Mouse (Mus musculus): ENCODE results near the gene Cer1. TPM values are rescaled to one million over a fixed set of nuclear protein-coding genes. Genes with fewer than 3 reads are reported as not detected.

Cer1 gene
- polyA plus RNA-seq, 1 experiment from 2014 or later, result not detected

DNA sequence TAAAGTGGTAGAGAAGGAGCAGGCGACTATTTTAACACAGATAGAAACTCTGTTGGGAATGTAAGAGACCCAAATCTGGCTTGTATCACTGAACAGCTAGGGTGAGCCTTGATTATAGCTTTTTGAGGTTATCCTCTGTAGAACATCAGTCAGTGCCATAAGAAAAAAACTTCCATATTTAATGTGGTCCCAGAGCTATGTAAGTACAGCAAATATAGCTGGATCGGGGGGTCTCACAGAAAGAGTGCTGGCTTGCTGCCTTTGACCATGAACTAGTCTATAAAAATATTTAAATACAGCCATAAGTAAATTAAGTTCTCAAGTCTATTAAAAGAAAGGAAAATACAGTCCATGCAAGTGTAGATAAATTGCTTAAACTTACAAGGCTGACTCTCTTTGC is 4.7 kb downstream of the Cer1 start:
- TF ChIP-seq EP300 (IDR thresholded peaks at IDR 0.05; ENCODE audit: low read depth), result no peak
- TF ChIP-seq CTCF (IDR thresholded peaks at IDR 0.05; ENCODE audit: low read depth), result no peak
- H3K36me3 ChIP-seq (replicated peaks; ENCODE audit: insufficient read depth, low read length), result no peaks in the 10 kb centered on the region
- H3K4me1 ChIP-seq (ENCODE audit: insufficient read depth), result no peaks in the 10 kb centered on the region
- ATAC-seq, result no peak
- H3K9me3 ChIP-seq (ENCODE audit: low read length), result no peaks in the 10 kb centered on the region
- H3K9ac ChIP-seq (replicated peaks), result no peak overlapping the region
- no peaks in the 10 kb centered on the region for H3K27me3 ChIP-seq (ENCODE audit: insufficient read depth, low read length)
- H3K4me2 ChIP-seq (ENCODE audit: low read depth, low read length), result no peak overlapping the region
- no peak for DNase-seq
- 67% methylated on average over 2 of the region's 2 CpGs for WGBS (ENCODE audit: insufficient replicate concordance)
- no peak overlapping the region for H3K27ac ChIP-seq (ENCODE audit: low read depth)
- H3K4me3 ChIP-seq (ENCODE audit: low read depth, low read length), result no peak overlapping the region

DNA sequence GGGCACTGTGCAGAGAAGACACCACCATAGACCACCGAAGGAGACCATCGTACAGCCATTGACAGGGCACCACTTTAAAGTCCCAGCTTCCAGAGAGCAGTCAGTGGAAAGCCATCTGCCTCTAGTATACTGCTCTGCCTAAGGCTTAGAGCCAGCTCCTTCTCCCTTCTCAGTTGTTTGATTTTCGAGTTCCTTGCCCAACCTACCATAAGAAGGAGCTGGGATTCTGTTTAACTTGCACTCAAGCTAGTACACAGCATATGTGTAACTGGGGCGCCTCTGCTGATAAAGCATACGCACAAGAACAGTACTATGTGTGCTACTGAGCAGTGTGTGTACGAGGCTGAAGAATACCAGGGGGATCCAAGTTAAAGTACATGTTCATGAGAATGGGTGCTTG is 5.8 kb downstream of the Cer1 start:
- WGBS (ENCODE audit: insufficient replicate concordance), result 66% methylated on average over 6 of the region's 6 CpGs
- no peak overlapping the region for H3K9ac ChIP-seq (replicated peaks)
- TF ChIP-seq CTCF (IDR thresholded peaks at IDR 0.05; ENCODE audit: low read depth) (no peak), EP300 (IDR thresholded peaks at IDR 0.05; ENCODE audit: low read depth) (no peak)
- H3K4me2 ChIP-seq (ENCODE audit: low read depth, low read length), result no peak overlapping the region
- ATAC-seq (no peak), DNase-seq (no peak)
- H3K36me3 ChIP-seq (replicated peaks; ENCODE audit: insufficient read depth, low read length), result no peaks in the 10 kb centered on the region
- no peaks in the 10 kb centered on the region; the same call in 1 of the 2 replicates for H3K4me1 ChIP-seq (ENCODE audit: insufficient read depth)
- H3K4me3 ChIP-seq (ENCODE audit: low read depth, low read length), result no peak overlapping the region
- no peaks in the 10 kb centered on the region for H3K27me3 ChIP-seq (ENCODE audit: insufficient read depth, low read length)
- no peaks in the 10 kb centered on the region for H3K9me3 ChIP-seq (ENCODE audit: low read length)
- no peak overlapping the region for H3K27ac ChIP-seq (ENCODE audit: low read depth)

DNA sequence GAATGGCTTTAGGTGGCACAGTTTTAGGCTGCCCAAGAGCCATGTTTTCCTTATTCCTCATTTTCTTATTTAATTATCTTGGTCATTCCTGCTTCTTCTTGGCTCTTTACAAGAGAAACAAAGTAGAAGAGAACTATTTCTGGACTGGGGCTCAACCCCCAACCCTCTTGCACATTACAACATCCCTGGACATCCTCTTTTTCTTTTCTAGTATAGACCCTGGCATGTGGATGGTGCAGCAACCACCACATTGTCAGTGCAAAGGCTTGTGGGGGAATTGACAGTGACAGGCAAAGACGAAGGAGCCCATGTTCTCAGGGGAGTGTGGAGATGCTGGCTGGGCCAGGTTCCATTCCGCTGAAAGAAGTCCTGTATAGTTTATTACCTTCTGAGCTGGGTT is 8.3 kb downstream of the Cer1 start:
- Histone ChIP-seq H3K27me3 (ENCODE audit: insufficient read depth, low read length) (no peaks in the 10 kb centered on the region), H3K27ac (ENCODE audit: low read depth) (no peak overlapping the region), H3K4me2 (ENCODE audit: low read depth, low read length) (no peak overlapping the region), H3K4me3 (ENCODE audit: low read depth, low read length) (no peak overlapping the region), H3K9me3 (ENCODE audit: low read length) (no peaks in the 10 kb centered on the region), H3K9ac (replicated peaks) (no peak overlapping the region), H3K36me3 (replicated peaks; ENCODE audit: insufficient read depth, low read length) (no peaks in the 10 kb centered on the region), H3K4me1 (ENCODE audit: insufficient read depth) (no peaks in the 10 kb centered on the region; the same call in none of the 2 replicates)
- DNase-seq, result no peak
- ATAC-seq, result no peak
- no peak for TF ChIP-seq EP300 (IDR thresholded peaks at IDR 0.05; ENCODE audit: low read depth)
- TF ChIP-seq CTCF (IDR thresholded peaks at IDR 0.05; ENCODE audit: low read depth), result no peak
- 54% methylated on average over 2 of the region's 2 CpGs for WGBS (ENCODE audit: insufficient replicate concordance)

DNA sequence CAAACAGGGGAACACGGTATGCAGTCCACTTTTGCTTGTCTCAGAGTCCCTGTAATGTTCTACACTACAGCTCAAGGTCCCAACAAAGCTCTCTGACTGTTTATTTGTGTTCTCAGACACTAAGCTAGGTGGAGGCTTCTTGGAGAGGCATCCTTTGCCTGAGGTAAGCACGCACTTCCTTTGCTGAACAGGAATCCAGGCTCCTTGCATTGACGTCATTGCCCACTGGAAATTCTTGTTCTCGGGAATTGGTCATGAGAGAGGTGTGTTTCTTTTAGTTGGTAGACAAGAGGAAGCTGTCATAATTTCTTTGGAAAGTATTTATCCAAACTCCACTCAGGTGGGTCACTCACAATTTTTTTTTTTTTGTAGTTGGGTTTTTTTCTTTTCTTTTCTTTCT is 9.4 kb downstream of the Cer1 start:
- no peak for DNase-seq
- no peak overlapping the region for H3K4me3 ChIP-seq (ENCODE audit: low read depth, low read length)

DNA sequence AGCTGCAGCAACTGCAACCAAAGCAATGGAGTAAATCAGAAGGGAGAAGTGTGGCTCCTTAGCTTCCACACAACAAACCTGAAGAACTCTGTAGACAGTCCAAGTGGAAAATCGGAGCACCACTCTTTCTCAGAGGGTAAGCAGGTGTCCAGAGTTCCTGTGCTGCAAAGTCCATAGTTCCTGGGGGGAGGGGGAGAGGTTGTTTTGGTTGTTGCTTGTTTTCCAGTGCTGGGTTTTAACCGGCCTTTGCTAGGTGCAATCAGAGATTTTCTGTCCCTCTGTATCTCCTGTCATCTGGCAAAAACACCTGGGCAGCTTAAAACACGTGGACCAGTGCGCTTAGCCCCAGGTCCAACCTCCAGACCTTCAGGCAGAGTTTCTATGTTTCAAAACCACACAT is 10.2 kb downstream of the Cer1 start:
- Histone ChIP-seq H3K27me3 (ENCODE audit: insufficient read depth, low read length) (no peaks in the 10 kb centered on the region), H3K4me2 (ENCODE audit: low read depth, low read length) (0 out of 2 replicates have a peak overlapping the region, but pooled peaks have one; percentile 11), H3K36me3 (replicated peaks; ENCODE audit: insufficient read depth, low read length) (no peaks in the 10 kb centered on the region), H3K4me3 (ENCODE audit: low read depth, low read length) (no peak overlapping the region), H3K9ac (replicated peaks) (no peak overlapping the region), H3K9me3 (ENCODE audit: low read length) (no peaks in the 10 kb centered on the region), H3K27ac (ENCODE audit: low read depth) (no peak overlapping the region), H3K4me1 (ENCODE audit: insufficient read depth) (no peaks in the 10 kb centered on the region; the same call in none of the 2 replicates)
- WGBS (ENCODE audit: insufficient replicate concordance), result 48% methylated on average over 4 of the region's 4 CpGs
- no peak for ATAC-seq
- TF ChIP-seq EP300 (IDR thresholded peaks at IDR 0.05; ENCODE audit: low read depth) (no peak), CTCF (IDR thresholded peaks at IDR 0.05; ENCODE audit: low read depth) (no peak)
- no peak for DNase-seq

More for the DNA sequence above, 9.4 kb downstream of the Cer1 start:
- no peaks in the 10 kb centered on the region for H3K27me3 ChIP-seq (ENCODE audit: insufficient read depth, low read length)
- TF ChIP-seq CTCF (IDR thresholded peaks at IDR 0.05; ENCODE audit: low read depth) (no peak), EP300 (IDR thresholded peaks at IDR 0.05; ENCODE audit: low read depth) (no peak)
- no peak overlapping the region for H3K27ac ChIP-seq (ENCODE audit: low read depth)
- no peak overlapping the region for H3K9ac ChIP-seq (replicated peaks)
- no peaks in the 10 kb centered on the region for H3K9me3 ChIP-seq (ENCODE audit: low read length)
- WGBS (ENCODE audit: insufficient replicate concordance), result 70% methylated on average over 4 of the region's 4 CpGs
- no peaks in the 10 kb centered on the region; the same call in none of the 2 replicates for H3K4me1 ChIP-seq (ENCODE audit: insufficient read depth)
- ATAC-seq, result no peak
- H3K36me3 ChIP-seq (replicated peaks; ENCODE audit: insufficient read depth, low read length), result no peaks in the 10 kb centered on the region
- no peak overlapping the region for H3K4me2 ChIP-seq (ENCODE audit: low read depth, low read length)

DNA sequence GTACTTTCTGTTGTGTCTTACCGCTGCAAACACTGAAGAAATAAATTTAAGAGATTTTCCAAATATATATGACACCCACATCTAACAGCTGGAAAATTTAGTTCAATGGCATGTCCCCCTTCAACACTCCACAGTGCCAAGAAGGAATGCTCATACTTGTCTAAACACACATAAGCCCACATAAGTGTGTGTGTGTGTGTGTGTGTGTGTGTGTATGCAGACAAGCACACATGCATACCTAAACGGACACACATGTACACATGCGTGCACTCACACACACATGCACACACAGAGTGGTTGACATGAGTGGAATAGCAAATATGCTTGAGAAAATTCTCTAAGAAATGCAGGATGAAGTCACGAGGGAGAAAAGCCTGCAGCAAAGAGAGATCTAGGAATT is 12.4 kb downstream of the Cer1 start:
- ATAC-seq, result no peak
- Histone ChIP-seq H3K4me1 (ENCODE audit: insufficient read depth) (no peaks in the 10 kb centered on the region; the same call in none of the 2 replicates), H3K27ac (ENCODE audit: low read depth) (no peak overlapping the region), H3K4me3 (ENCODE audit: low read depth, low read length) (no peak overlapping the region), H3K9ac (replicated peaks) (no peak overlapping the region), H3K36me3 (replicated peaks; ENCODE audit: insufficient read depth, low read length) (no peaks in the 10 kb centered on the region), H3K27me3 (ENCODE audit: insufficient read depth, low read length) (no peaks in the 10 kb centered on the region), H3K4me2 (ENCODE audit: low read depth, low read length) (no peak overlapping the region), H3K9me3 (ENCODE audit: low read length) (no peaks in the 10 kb centered on the region)
- TF ChIP-seq CTCF (IDR thresholded peaks at IDR 0.05; ENCODE audit: low read depth), result no peak
- TF ChIP-seq EP300 (IDR thresholded peaks at IDR 0.05; ENCODE audit: low read depth), result no peak
- 82% methylated on average over 4 of the region's 4 CpGs for WGBS (ENCODE audit: insufficient replicate concordance)
- DNase-seq, result no peak

DNA sequence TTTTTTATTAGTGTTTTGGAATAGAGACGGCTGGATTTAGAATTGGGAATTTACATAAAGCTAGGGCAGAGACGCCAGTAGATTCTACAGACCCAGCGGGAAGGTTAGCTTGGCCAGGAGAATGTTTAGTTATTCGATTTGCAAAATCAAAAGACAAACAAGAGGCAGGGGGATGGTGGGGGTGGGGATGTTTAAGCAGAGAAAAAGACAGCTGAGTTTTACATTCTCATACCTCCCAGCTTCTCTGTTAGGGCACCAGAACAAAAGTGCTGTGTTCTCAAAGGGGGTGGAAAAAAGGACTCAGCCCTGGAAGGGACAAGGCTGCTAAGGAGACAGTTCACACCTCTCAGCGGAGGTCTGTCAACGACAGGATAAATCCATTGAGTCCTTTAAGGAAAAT is 12.8 kb downstream of the Cer1 start:
- no peaks in the 10 kb centered on the region for H3K27me3 ChIP-seq (ENCODE audit: insufficient read depth, low read length)
- H3K27ac ChIP-seq (ENCODE audit: low read depth), result no peak overlapping the region
- H3K9ac ChIP-seq (replicated peaks), result no peak overlapping the region
- ATAC-seq (no peak), DNase-seq (no peak)
- H3K9me3 ChIP-seq (ENCODE audit: low read length), result no peaks in the 10 kb centered on the region
- no peak overlapping the region for H3K4me2 ChIP-seq (ENCODE audit: low read depth, low read length)
- no peaks in the 10 kb centered on the region for H3K36me3 ChIP-seq (replicated peaks; ENCODE audit: insufficient read depth, low read length)
- TF ChIP-seq EP300 (IDR thresholded peaks at IDR 0.05; ENCODE audit: low read depth) (no peak), CTCF (IDR thresholded peaks at IDR 0.05; ENCODE audit: low read depth) (no peak)
- H3K4me1 ChIP-seq (ENCODE audit: insufficient read depth), result no peaks in the 10 kb centered on the region; the same call in none of the 2 replicates
- 50% methylated on average over 6 of the region's 6 CpGs for WGBS (ENCODE audit: insufficient replicate concordance)
- H3K4me3 ChIP-seq (ENCODE audit: low read depth, low read length), result no peak overlapping the region
